Mouse (Mus musculus) frontal cortex, postnatal 36 days (tissue): ENCODE results near the gene Oser1.
A peak's percentile ranks its signal among the peaks of the same experiment; 100 is the strongest.
"Not testable (repeated sequence)": the region's sequence is repeated elsewhere in the genome, so short reads cannot be mapped to it uniquely, and the experiment has no call there.

Experiments
- DNase-seq, 2 experiments: peaks; one replicate each; pipeline ENCODE4 v3.0.0; 2022; ENCODE audit warnings: low spot score in 2 of 2

Gene Oser1

DNA sequence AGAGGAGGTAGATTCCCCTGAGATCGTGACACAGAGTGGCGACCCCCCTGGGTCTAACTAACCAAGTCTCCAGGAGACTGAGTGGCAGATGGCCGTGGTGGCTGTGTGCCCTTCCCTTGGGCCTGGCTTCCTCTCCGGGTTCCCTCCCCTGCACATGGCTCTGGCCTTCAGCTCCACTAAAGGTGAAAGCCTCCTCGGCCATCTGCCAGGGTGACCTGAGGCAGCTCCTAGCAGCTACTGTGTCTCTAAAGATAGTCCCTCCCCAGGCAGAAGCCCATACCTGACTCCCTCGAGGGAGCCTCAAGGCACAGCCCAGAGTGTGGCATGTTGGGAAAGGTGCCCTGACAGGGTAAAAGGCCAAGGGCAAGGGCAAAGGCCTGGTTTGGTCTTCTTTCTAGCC, 19.0 kb upstream of the Oser1 start:
- DNase-seq: no peak

DNA sequence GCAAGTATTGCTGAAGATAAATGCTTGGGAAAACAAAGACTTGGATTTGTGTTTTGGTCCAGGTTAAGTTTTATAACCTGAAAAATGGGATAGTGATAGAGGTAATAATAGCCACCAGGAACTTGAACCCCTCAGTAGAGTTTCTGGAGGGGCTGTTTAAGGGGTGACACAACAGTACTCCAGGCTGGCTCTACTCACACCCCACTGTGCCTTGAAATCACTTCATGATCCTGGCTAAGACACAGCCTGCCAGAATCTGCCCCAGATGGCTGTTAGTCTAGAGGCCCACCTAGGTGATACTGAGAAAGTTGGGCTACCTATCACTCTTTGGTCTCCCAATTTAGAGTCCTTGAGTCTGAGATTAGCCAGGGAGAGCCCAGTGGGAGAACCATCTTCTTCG, 15.0 kb upstream of the Oser1 start:
- DNase-seq: no peak

DNA sequence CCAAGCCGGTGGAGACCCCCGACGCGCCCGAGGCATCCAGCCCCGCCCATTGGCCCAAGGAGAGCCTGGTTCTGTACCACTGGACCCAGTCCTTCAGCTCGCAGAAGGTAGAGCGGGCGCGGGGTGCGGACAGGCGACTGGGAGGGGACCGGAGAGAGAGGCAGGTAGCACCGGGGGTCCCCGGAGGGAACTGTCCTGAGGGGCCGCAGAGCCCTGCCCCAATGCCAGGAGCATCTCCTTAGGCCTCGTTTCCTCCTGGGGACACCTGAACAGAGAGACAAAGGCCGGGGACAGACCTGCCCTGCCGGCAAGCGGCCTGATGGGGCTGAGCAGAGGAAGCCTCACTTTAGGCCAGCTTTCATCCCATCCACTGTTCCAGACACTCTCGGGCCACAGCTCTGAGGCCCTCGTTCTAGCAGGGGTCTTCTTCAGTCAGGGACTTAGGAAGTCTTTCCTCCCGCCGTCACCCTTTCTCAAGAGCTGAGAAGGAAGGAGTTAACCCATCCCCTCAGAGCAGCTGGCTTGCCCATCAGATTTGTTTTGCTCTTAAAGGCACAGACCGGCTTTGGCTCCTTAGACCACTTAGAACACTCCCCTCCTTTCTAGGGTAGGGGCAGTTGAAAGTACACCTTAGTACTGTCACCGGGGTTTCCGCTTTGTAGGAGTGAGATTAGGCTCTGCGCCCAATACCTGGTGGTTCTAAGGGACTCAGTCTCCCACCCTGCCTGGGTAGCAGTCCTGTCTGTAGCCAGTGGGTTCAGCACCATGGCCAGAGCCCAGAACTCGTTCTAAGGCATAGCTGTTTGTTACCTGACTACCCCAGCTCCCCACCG, 14.3 kb upstream of the Oser1 start:
- DNase-seq: no peak

DNA sequence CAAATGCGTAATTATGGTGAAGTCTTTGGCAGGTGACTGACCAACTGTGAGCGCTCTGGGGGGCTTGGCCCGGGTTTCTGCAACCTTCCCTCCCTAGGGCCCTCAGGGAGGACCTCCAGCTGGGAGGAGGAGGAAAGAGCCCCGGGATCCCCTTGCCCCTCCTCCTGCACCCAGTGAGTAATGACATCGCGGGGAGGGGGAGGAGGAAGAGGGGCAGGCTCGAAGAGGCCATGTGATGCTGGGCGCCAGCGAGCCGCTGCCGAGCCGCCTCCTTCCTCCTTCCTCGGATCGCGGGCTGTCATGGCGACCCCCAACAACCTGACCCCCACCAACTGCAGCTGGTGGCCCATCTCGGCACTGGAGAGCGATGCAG, 13.7 kb upstream of the Oser1 start, which contains the start of gene Gdap1l1:
TSS of gene Gdap1l1 (plus strand) at position 231 of the 373 bp plus-strand sequence.
- peak; percentile 76 to 80 for DNase-seq

DNA sequence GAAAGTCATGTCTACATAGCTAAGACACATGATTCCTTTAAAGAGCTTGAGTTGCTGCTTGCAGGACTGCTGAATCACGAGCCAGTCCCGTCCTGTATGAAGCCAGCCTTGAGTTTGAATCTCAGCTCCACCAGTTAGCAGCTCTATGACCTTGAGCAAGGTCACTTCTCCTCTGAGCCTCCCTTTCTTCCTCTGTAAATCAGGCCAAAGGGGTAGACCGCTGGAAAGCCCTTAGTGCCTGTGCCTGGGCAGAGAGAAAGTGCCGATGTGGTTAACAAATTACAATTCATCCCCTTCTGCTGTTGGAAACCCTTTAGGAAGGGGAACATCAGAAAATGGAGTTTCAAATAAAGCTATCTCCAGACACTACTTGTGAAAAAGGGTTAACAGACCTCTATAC, 13.3 kb upstream of the Oser1 start:
- DNase-seq: no peak

DNA sequence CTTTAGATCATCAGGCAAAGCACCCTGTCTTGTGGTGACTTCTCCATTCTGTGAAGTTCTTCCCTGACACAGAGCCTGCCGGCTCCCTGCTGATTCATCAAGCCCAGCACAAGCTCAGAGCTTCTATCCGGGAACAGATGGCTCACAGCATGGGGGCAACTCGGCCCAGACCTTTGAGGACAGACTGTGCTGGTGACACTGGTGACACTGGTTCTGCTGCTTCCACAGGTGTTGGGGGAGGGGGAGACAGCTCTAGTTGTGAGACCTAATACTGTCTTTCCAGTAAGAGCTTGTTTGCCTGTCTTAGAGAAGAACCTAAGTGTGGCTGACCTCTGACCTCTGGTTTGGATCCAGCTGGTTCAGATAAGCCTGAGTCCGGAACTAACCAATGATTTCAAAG, 9.5 kb upstream of the Oser1 start:
- no peak for DNase-seq

DNA sequence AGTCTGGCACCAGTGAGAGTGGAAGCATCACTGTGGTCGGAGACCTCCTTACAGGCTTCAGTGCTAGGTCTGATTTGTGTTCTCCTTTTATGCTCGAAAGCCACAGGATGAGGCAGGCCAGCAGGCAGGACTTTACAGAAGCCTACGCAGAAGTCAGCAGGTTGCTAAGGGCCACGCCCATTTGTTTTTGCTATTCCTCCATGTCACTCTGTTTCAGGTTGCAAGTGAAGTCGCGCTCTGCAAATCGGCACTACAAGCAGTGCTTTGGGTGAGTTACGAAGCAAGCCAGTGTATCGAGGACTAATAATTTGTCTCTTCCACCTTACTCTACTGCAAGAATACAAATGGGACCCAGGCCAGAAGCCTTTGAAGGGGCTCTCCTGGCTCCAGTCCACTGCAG, 6.8 kb upstream of the Oser1 start:
- no peak for DNase-seq

DNA sequence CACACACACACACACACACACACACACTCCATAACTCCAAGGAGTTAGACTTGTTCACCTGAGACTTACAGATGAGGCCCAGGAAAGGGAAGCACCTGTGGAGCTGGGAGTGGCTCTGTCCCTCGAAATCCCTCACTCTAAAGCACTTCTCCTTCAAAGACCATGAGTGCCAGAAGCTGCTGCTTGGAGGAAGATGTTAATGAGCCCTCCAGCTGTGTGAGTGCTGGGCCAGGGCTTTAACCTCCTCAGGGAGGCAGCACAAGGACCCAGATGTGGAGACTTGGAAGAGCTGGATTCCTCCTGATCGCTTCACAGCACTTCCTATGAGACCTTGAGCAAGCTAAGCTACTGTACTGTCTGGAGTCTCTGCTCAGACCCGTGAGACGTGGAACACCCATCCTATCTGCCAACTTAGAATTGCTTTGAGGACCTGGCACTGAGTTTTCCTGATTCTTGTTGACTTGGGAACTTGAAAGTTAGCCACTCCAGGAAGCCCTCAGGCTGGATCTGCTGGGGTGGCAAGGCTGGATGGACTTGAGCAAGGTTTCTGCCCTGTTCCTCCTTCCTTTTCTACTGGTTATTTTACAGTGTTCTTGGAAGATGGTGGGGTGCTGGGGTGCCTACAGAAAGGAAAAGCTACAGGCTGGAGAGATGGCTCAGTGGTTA, 4.0 kb upstream of the Oser1 start:
- DNase-seq: no peak

DNA sequence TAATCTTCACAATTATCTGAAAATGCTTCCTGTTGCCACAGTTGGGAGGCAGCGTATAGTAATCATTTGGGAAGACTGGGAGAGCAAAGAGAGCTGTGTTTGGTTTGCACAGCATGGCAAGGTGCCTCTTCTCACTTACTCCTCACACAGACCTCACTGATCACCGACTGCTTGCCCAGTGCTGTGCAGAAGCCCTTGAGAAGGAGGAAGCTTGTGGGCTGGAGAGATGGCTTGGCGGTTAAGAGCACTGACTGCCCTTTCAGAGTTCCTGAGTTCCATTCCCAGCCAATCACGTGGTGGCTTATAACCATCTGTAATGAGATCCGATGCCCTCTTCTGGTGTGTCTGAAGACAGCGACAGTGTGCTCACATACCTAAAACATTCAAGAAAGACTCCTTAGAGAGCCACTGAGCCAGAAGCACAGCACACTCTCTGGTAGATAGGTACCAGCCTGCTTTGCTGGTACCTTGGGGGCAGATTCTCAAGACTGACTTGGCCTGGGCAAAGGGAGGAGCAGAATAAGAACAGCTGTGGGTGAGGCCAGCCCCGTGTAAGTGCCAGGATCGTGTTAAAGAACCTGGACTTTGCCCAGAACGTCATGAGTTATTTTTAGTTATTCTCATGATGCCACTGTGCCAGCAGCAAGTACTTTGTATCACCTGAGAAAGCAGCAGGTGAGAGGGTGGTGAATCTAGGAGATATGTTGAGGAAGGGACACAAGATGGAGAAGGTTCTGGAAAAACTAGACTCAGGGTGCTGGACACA, 1.4 kb downstream of the Oser1 start:
- no peak for DNase-seq

DNA sequence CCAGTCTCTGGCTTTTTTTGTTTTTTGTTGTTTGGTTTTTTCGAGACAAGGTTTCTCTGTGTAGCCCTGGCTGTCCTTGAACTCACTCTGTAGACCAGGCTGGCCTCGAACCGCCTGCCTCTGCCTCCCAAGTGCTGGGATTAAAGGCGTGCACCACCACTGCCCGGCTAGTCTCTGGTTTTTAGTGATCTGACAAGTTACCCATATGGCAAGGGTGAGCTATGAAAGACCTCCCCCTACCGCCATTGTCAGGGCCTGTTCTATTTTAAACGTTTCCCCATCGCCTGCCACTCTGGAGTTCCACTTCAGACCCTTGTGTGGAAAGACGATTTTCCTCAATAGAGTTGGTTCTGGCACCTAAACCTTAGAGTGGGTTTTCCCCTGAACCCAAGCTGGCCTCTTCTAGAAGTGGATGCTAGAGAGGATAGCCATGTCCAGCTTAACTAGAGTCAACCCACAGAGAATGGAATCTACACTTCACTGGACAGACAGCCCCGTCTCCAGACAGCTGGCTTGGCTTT, 4.1 kb downstream of the Oser1 start:
- DNase-seq: no peak

DNA sequence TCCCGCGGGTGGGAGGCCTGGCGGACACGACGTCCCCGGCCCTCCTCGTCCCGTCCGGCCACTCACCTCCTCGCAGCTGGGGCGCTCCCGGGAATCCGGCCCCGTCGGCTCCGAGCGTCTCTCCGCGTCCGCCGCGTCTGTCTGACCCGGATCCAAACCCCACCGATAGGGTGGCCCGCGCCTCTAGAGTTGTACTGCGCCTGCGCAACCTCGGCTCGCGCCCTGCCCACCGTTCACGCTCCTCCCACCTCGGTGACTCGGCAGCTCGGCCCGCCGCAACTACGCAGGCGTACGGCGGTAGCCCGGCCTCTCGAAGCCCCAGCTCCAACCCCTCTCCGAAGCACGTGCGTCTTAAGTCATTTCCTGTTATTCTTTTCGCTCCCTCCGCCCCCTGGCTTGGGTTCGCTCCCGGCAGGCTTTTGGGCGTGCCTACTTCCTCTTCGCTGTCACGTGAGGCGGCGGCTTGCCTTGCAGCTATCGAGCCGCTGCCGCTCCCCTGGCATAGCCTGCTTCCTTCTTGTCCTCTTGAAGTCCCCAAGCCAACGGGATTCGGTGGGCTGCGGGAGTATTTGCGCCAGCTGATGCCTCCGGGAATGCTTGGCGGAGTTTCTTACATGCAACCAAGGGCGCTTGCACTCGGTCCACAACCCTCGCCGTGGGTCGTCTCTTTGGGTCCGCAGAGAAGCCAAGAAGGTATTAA, 5.0 kb downstream of the Oser1 start:
- DNase-seq: peak; percentile 99 to 100

DNA sequence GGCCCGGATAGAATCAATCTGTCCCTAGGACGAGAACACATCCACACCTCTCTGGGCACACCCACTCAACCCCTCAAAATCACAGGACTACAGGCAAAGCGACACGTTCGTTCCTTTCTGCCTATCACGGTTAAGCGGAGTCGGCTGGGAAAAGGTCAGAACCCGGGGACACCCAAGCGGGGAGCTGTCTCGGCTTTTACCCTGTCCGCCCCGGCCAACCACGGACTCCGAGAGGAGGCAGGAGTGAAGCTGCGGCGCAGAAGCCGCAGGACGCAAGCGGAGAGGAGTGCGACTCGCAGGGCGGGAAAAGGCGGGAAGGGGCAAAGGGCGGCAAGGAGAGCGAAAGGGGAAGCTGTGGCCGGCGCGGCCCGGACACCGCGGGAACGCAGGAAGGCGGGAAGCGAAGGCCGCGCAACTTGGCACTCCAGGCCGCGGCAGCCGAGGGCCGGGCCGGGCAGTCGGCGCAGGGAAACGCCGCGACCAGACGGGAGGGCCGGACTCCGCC, 5.6 kb downstream of the Oser1 start:
- no peak for DNase-seq

DNA sequence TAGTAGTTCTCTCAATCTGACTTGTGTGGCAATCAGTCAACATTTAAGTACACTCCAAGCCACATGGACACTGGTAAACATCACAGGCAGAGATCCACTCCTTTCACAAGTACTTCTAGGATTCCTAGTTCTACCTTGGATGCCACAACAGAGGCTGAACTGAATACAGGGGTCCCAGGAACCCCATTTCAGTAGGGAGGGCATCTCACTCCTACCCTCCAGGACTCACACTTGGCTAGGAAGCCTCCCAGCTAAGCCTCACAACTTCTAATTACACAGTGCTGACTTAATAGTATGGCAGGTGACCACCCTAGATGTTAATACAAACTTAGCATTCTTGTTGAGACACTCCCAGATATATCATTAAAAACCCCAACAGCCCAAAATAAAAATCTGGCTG, 6.7 kb downstream of the Oser1 start:
- no peak for DNase-seq

DNA sequence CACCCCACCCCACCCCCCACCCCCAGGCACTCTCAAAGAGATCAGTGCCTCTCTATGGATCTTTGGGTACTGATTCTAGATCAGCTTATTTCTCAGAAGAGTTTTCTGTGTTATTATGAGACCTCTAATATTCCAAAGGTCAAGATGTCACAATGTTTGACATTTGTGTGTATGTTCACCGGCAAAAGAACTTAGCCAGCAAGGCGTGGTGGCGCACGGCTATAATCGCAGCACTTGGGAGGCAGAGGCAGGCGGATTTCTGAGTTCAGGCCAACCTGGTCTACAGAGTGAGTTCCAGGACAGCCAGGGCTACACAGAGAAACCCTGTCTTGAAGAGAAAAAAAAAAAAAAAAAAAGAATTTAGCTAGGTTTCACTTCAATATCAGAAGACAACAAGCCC, 7.5 kb downstream of the Oser1 start:
- no peak for DNase-seq

DNA sequence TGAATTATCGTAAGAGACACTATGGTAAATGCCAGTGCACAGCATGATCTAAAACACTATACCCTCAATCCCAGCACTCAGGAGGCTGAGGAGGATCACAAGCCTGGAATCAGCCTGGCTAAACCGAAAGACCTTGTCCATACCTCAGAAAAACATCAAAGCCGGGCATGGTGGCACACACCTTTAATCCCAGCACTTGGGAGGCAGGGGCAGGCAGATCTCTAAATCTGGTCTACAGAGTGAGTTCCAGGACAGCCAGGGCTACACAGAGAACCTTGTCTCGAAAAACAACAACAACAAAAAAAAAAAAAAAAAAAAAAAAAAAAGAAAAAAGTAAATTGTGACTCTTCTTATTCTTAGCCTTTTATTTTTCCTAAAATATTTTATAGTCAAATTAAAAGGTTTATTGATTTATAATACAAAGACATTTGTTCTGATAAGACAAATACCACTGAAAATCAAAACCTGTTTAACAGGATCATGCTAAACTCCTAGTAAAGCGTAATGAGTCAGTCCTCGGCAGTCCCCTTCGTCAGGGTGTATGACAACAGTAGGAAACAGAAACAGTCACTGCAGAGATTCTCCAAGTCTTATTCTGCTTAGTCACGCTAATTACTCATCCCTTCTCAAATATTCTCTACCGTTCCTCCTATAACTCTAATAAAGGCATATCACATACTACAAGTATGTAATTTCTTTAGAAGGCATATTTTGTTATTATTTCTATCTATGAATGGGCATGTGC, 11.5 kb downstream of the Oser1 start:
- no peak for DNase-seq

DNA sequence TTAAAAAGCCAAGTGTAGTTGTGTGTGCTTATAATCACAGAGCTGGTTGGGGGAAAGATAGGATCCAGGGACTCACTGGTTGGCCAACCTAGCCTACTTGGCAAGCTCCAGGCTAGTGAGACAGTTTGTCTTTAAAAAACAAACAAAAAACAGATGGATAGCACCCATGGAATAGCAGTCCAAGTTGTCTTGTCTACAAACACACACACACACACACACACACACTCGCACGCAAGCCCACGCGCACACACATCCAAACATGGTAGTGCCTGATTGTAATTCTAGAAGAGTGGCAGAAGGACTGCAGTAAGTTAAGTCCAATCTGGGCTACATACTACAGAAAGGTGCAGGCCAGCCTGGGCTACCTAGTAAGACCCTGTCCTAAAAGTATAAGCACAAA, 12.1 kb downstream of the Oser1 start:
- DNase-seq: no peak

DNA sequence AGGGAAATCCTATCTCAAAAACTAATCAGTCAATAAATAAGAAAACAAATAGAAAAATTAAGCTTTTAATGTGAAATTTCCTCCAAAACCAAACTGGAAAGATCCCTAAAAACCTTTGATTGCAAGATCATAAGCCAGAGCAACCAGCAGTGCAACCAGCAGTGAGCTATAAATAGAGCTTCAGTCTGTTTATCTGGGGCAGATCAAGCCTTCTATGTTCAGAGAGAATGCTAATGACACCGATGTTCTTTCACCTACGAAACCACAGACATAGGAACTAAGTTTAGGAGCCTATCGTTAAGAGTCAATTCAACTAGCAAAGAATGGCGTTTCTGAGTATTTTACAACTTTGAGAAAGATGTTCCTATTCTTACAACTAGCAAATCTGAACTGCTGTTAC, 12.7 kb downstream of the Oser1 start:
- DNase-seq: no peak

DNA sequence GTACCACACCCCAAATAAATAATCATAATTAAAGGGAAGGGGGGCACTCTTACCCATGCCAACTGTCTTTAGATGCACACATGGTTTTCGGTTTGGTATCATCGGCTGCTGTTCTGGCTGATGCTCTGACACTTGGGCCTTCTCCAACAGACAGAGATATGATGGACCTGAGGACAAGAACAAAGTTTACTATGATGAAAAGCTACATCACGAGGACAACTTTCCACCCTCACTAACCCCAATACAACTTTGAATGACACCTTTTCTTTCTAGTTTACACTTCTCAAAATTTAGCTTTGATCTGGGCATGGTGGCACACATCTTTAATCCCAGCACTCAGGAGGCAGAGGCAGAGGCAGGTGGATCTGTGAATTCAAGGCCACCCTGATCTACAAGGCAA, 13.2 kb downstream of the Oser1 start:
- not testable (repeated sequence) for DNase-seq

DNA sequence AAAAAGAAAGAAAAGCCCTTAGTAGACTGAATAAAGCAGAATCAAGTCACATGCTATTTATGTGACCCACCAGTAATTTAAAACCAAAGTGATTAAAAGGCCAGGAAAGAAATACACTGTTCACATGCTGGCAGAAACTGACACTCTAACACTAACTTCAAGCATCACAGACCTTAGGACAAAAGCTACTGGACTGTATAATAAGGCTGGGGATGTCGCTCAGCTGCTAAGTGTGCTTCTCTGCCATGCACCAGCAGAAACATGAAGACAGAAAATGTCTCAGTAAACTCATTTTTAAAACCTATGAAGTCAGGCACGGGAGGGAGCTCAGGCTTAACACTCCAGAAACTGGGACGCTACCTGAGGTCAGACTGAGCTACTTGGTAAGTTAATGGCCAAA, 14.3 kb downstream of the Oser1 start:
- DNase-seq: no peak

DNA sequence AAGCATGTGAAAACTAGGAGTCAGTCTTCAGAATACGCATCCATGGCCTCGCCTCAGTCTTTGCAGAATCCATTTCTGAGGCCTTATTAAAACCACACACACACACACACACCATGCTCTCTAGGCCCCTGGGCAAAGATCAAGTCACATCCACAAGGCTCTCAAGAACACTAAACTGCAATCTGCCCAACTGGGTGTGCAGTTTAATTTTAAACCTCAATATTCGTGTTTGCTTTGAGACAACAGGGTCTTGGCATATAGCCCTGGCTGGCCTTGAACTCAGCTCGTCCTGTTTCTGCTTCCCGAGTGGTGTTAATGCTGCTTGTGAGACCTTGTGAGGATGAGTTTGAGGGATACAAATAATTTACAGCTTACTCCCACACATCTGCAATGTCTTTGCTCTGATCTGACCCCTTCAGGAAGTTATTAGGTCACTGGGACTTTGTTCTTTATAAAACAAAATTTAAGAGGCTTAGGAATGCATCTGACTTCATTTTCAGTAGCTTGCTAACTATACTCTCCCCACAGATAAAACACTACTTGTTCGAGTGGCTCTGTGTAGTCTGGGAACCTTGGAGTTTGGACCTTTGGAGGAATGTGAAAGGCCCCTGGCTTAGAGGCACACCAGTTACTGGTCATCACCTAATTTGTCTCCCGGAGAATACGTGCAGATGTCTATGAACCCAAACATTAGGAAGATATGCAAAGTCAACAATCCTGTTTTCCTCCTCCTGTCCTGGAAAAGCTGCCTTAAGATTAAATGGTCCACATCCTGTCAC, 20.3 kb downstream of the Oser1 start:
- DNase-seq: no peak
